Mouse (Mus musculus): ENCODE results near the gene Slc25a13.

GRCm38 (mm10) chr6:6143525-6143924 is 73.4 kb downstream of the Slc25a13 start:
- TF ChIP-seq POLR2A (IDR thresholded peaks at IDR 0.05; ENCODE audit: borderline replicate concordance, extremely low read depth, insufficient read depth, insufficient read length, poor library complexity, severe bottlenecking) (no peak), CTCF (IDR thresholded peaks at IDR 0.05; ENCODE audit: borderline replicate concordance, extremely low read depth, insufficient read depth, insufficient read length) (no peak)

Measured in brain, embryonic 14.5 days (tissue).